Mouse (Mus musculus): ENCODE measurements around the gene Runx2. TPM values are rescaled to one million over a fixed set of nuclear protein-coding genes. Genes with fewer than 3 reads are reported as not detected.

The Runx2 gene
- polyA plus RNA-seq, 1 experiment from 2014 or later: 3.0 TPM

- H3K36me3 ChIP-seq (ENCODE audit: control insufficient read depth, insufficient read depth, low read length): no peaks in the 10 kb centered on the region
- H3K9ac ChIP-seq (ENCODE audit: low read depth, low read length): no peak overlapping the region
- no peak for ATAC-seq (ENCODE audit: low FRiP score)
- H3K4me2 ChIP-seq (replicated peaks; ENCODE audit: low read depth, low read length): no peak overlapping the region
- no peaks in the 10 kb centered on the region for H3K4me1 ChIP-seq (replicated peaks; ENCODE audit: control insufficient read depth, insufficient read depth, low read length)
- H3K4me3 ChIP-seq (ENCODE audit: low read depth, low read length): no peak overlapping the region
- no peak overlapping the region for H3K27ac ChIP-seq (ENCODE audit: low read depth, low read length)
- no peaks in the 10 kb centered on the region for H3K9me3 ChIP-seq (ENCODE audit: control insufficient read depth, low read length)
- no peak for DNase-seq (ENCODE audit: low spot score)
- no peaks in the 10 kb centered on the region for H3K27me3 ChIP-seq (ENCODE audit: control insufficient read depth, insufficient read depth, low read length)
- 61% methylated on average over 5 of the region's 5 CpGs for WGBS
Observed at GRCm38 (mm10) chr17:44609897-44610641, 204.5 kb downstream of the Runx2 start.

GRCm38 (mm10) chr17:44609356-44609755 is 205.2 kb downstream of the Runx2 start:
- no peak overlapping the region for H3K27ac ChIP-seq (ENCODE audit: low read depth, low read length)
- 85% methylated on average over 10 of the region's 10 CpGs for whole genome bisulfite sequencing
- no peaks in the 10 kb centered on the region for H3K9me3 ChIP-seq (ENCODE audit: control insufficient read depth, low read length)
- H3K4me2 ChIP-seq (replicated peaks; ENCODE audit: low read depth, low read length): no peak overlapping the region
- no peak overlapping the region for H3K4me3 ChIP-seq (ENCODE audit: low read depth, low read length)
- ATAC-seq (ENCODE audit: low FRiP score) (no peak), DNase-seq (ENCODE audit: low spot score) (no peak)
- H3K36me3 ChIP-seq (ENCODE audit: control insufficient read depth, insufficient read depth, low read length): no peaks in the 10 kb centered on the region
- no peaks in the 10 kb centered on the region for H3K4me1 ChIP-seq (replicated peaks; ENCODE audit: control insufficient read depth, insufficient read depth, low read length)
- no peaks in the 10 kb centered on the region for H3K27me3 ChIP-seq (ENCODE audit: control insufficient read depth, insufficient read depth, low read length)
- no peak overlapping the region for H3K9ac ChIP-seq (ENCODE audit: low read depth, low read length)

- no peaks in the 10 kb centered on the region for H3K4me1 ChIP-seq (replicated peaks; ENCODE audit: control insufficient read depth, insufficient read depth, low read length)
- H3K4me3 ChIP-seq (ENCODE audit: low read depth, low read length): no peak overlapping the region
- ATAC-seq (ENCODE audit: low FRiP score) (no peak), DNase-seq (ENCODE audit: low spot score) (no peak)
- H3K4me2 ChIP-seq (replicated peaks; ENCODE audit: low read depth, low read length): no peak overlapping the region
- H3K9me3 ChIP-seq (ENCODE audit: control insufficient read depth, low read length): no peaks in the 10 kb centered on the region
- H3K36me3 ChIP-seq (ENCODE audit: control insufficient read depth, insufficient read depth, low read length): no peaks in the 10 kb centered on the region
- no peaks in the 10 kb centered on the region for H3K27me3 ChIP-seq (ENCODE audit: control insufficient read depth, insufficient read depth, low read length)
- WGBS: 81% methylated on average over 4 of the region's 4 CpGs
- H3K9ac ChIP-seq (ENCODE audit: low read depth, low read length): no peak overlapping the region
- H3K27ac ChIP-seq (ENCODE audit: low read depth, low read length): no peak overlapping the region
Observed at GRCm38 (mm10) chr17:44608907-44609306, 205.7 kb downstream of the Runx2 start.

- 89% methylated on average over 8 of the region's 8 CpGs for WGBS
- no peaks in the 10 kb centered on the region for H3K4me1 ChIP-seq (replicated peaks; ENCODE audit: control insufficient read depth, insufficient read depth, low read length)
- H3K27me3 ChIP-seq (ENCODE audit: control insufficient read depth, insufficient read depth, low read length): no peaks in the 10 kb centered on the region
- H3K27ac ChIP-seq (ENCODE audit: low read depth, low read length): no peak overlapping the region
- H3K4me3 ChIP-seq (ENCODE audit: low read depth, low read length): no peak overlapping the region
- no peak overlapping the region for H3K4me2 ChIP-seq (replicated peaks; ENCODE audit: low read depth, low read length)
- no peak for DNase-seq (ENCODE audit: low spot score)
- H3K36me3 ChIP-seq (ENCODE audit: control insufficient read depth, insufficient read depth, low read length): no peaks in the 10 kb centered on the region
- no peaks in the 10 kb centered on the region for H3K9me3 ChIP-seq (ENCODE audit: control insufficient read depth, low read length)
- no peak for ATAC-seq (ENCODE audit: low FRiP score)
- no peak overlapping the region for H3K9ac ChIP-seq (ENCODE audit: low read depth, low read length)
Observed at GRCm38 (mm10) chr17:44607383-44607782, 207.2 kb downstream of the Runx2 start.

GRCm38 (mm10) chr17:44606245-44606644 is 208.4 kb downstream of the Runx2 start:
- Histone ChIP-seq H3K9ac (ENCODE audit: low read depth, low read length) (no peak overlapping the region), H3K4me1 (replicated peaks; ENCODE audit: control insufficient read depth, insufficient read depth, low read length) (no peaks in the 10 kb centered on the region), H3K27me3 (ENCODE audit: control insufficient read depth, insufficient read depth, low read length) (no peaks in the 10 kb centered on the region), H3K27ac (ENCODE audit: low read depth, low read length) (no peak overlapping the region), H3K9me3 (ENCODE audit: control insufficient read depth, low read length) (no peaks in the 10 kb centered on the region), H3K36me3 (ENCODE audit: control insufficient read depth, insufficient read depth, low read length) (no peaks in the 10 kb centered on the region), H3K4me2 (replicated peaks; ENCODE audit: low read depth, low read length) (no peak overlapping the region), H3K4me3 (ENCODE audit: low read depth, low read length) (no peak overlapping the region)
- ATAC-seq (ENCODE audit: low FRiP score) (no peak), DNase-seq (ENCODE audit: low spot score) (no peak)
- WGBS: 87% methylated on average over 7 of the region's 7 CpGs

- Histone ChIP-seq H3K27me3 (ENCODE audit: control insufficient read depth, insufficient read depth, low read length) (no peaks in the 10 kb centered on the region), H3K27ac (ENCODE audit: low read depth, low read length) (no peak overlapping the region), H3K4me2 (replicated peaks; ENCODE audit: low read depth, low read length) (no peak overlapping the region), H3K4me3 (ENCODE audit: low read depth, low read length) (no peak overlapping the region), H3K9me3 (ENCODE audit: control insufficient read depth, low read length) (no peaks in the 10 kb centered on the region), H3K9ac (ENCODE audit: low read depth, low read length) (no peak overlapping the region), H3K36me3 (ENCODE audit: control insufficient read depth, insufficient read depth, low read length) (no peaks in the 10 kb centered on the region), H3K4me1 (replicated peaks; ENCODE audit: control insufficient read depth, insufficient read depth, low read length) (no peaks in the 10 kb centered on the region)
- 86% methylated on average over 3 of the region's 3 CpGs for WGBS
- no peak for DNase-seq (ENCODE audit: low spot score)
- no peak for ATAC-seq (ENCODE audit: low FRiP score)
Observed at GRCm38 (mm10) chr17:44605749-44606148, 208.8 kb downstream of the Runx2 start.

- Histone ChIP-seq H3K4me3 (ENCODE audit: low read depth, low read length) (no peak overlapping the region), H3K27ac (ENCODE audit: low read depth, low read length) (no peak overlapping the region), H3K36me3 (ENCODE audit: control insufficient read depth, insufficient read depth, low read length) (no peaks in the 10 kb centered on the region), H3K9me3 (ENCODE audit: control insufficient read depth, low read length) (no peaks in the 10 kb centered on the region), H3K4me1 (replicated peaks; ENCODE audit: control insufficient read depth, insufficient read depth, low read length) (no peaks in the 10 kb centered on the region), H3K4me2 (replicated peaks; ENCODE audit: low read depth, low read length) (no peak overlapping the region), H3K9ac (ENCODE audit: low read depth, low read length) (no peak overlapping the region), H3K27me3 (ENCODE audit: control insufficient read depth, insufficient read depth, low read length) (no peaks in the 10 kb centered on the region)
- 77% methylated on average over 4 of the region's 4 CpGs for WGBS
- no peak for ATAC-seq (ENCODE audit: low FRiP score)
- DNase-seq (ENCODE audit: low spot score): no peak
Observed at GRCm38 (mm10) chr17:44603170-44603569, 211.4 kb downstream of the Runx2 start.

- Histone ChIP-seq H3K27ac (ENCODE audit: low read depth, low read length) (no peak overlapping the region), H3K36me3 (ENCODE audit: control insufficient read depth, insufficient read depth, low read length) (no peaks in the 10 kb centered on the region), H3K9me3 (ENCODE audit: control insufficient read depth, low read length) (no peaks in the 10 kb centered on the region), H3K4me3 (ENCODE audit: low read depth, low read length) (no peak overlapping the region), H3K4me2 (replicated peaks; ENCODE audit: low read depth, low read length) (no peak overlapping the region), H3K4me1 (replicated peaks; ENCODE audit: control insufficient read depth, insufficient read depth, low read length) (no peaks in the 10 kb centered on the region), H3K9ac (ENCODE audit: low read depth, low read length) (no peak overlapping the region), H3K27me3 (ENCODE audit: control insufficient read depth, insufficient read depth, low read length) (no peaks in the 10 kb centered on the region)
- ATAC-seq (ENCODE audit: low FRiP score) (no peak), DNase-seq (ENCODE audit: low spot score) (no peak)
- WGBS: 77% methylated on average over 11 of the region's 11 CpGs
Observed at GRCm38 (mm10) chr17:44601317-44602021, 213.1 kb downstream of the Runx2 start.

GRCm38 (mm10) chr17:44599856-44600255 is 214.7 kb downstream of the Runx2 start:
- ATAC-seq (ENCODE audit: low FRiP score) (no peak), DNase-seq (ENCODE audit: low spot score) (no peak)
- Histone ChIP-seq H3K27me3 (ENCODE audit: control insufficient read depth, insufficient read depth, low read length) (no peaks in the 10 kb centered on the region), H3K36me3 (ENCODE audit: control insufficient read depth, insufficient read depth, low read length) (no peaks in the 10 kb centered on the region), H3K4me1 (replicated peaks; ENCODE audit: control insufficient read depth, insufficient read depth, low read length) (no peaks in the 10 kb centered on the region), H3K27ac (ENCODE audit: low read depth, low read length) (no peak overlapping the region), H3K9ac (ENCODE audit: low read depth, low read length) (no peak overlapping the region), H3K9me3 (ENCODE audit: control insufficient read depth, low read length) (no peaks in the 10 kb centered on the region), H3K4me3 (ENCODE audit: low read depth, low read length) (no peak overlapping the region), H3K4me2 (replicated peaks; ENCODE audit: low read depth, low read length) (no peak overlapping the region)
- WGBS: 86% methylated on average over 1 of the region's 1 CpGs
